In genomic region chr6:126962709-126963108, GRCm38 (mm10) we compare ENCODE assay signal across 40 mouse cellular contexts. TPM values are rescaled to one million over a fixed set of nuclear protein-coding genes. Genes with fewer than 3 reads are reported as not detected.
"Had no signal": no experiment of that assay in that cellular context is flagged by ENCODE, and none has a peak within 500 bp of the region (broad histone marks: within the 10 kb centered on the region; RNA-seq: fewer than 3 reads in every experiment).

No protein-coding gene starts in this region.

- H3K4me2 ChIP-seq: heart, embryonic 12.5 days; hindbrain, embryonic 12.5 days; hindbrain, embryonic 15.5 days; kidney, embryonic 15.5 days; limb, embryonic 13.5 days; limb, embryonic 15.5 days had no signal

- H3K4me1 ChIP-seq: hindbrain, embryonic 10.5 days; hindbrain, embryonic 12.5 days; hindbrain, embryonic 15.5 days; kidney, embryonic 15.5 days; limb, embryonic 13.5 days; limb, embryonic 15.5 days had no signal

- H3K27me3 ChIP-seq: heart, embryonic 12.5 days; hindbrain, embryonic 12.5 days; hindbrain, embryonic 15.5 days; kidney, embryonic 15.5 days; limb, embryonic 13.5 days; limb, embryonic 15.5 days had no signal

- H3K4me3 ChIP-seq: heart, embryonic 10.5 days; heart, embryonic 12.5 days; hindbrain, embryonic 10.5 days; hindbrain, embryonic 12.5 days; hindbrain, embryonic 15.5 days; kidney, embryonic 15.5 days; limb, embryonic 13.5 days; limb, embryonic 15.5 days had no signal

- H3K9ac ChIP-seq: heart, embryonic 12.5 days; hindbrain, embryonic 12.5 days; hindbrain, embryonic 15.5 days; kidney, embryonic 15.5 days; limb, embryonic 13.5 days; limb, embryonic 15.5 days; liver, embryonic 14.5 days had no signal

- DNase-seq: kidney, adult 11 months; kidney, adult 2 months; kidney, adult 9 months; kidney, postnatal 14 days; kidney, postnatal 36 days; layer of hippocampus, adult 9-11 months; layer of hippocampus, postnatal 36 days had no signal

- H3K27ac ChIP-seq: heart, embryonic 10.5 days; hindbrain, embryonic 10.5 days; hindbrain, embryonic 12.5 days; hindbrain, embryonic 15.5 days; hindbrain, postnatal 0 days; kidney, embryonic 15.5 days; kidney, postnatal 0 days; limb, embryonic 13.5 days; limb, embryonic 15.5 days; liver, embryonic 14.5 days had no signal

- H3K9me3 ChIP-seq: heart, embryonic 10.5 days; heart, embryonic 12.5 days; hindbrain, embryonic 10.5 days; hindbrain, embryonic 12.5 days; hindbrain, embryonic 15.5 days; kidney, embryonic 15.5 days; limb, embryonic 13.5 days; limb, embryonic 15.5 days had no signal

- ATAC-seq: hindbrain, postnatal 0 days; intestine, embryonic 16.5 days had no signal

RNA-seq across cellular contexts. Expression of gene Dyrk4, which starts 41.1 kb away (rescaled TPM):
- total RNA-seq: gastrocnemius, postnatal 10 days; gastrocnemius, postnatal 25 days; gastrocnemius, postnatal 4 days; granulocyte monocyte progenitor cell, adult 5-6 weeks; heart, adult 18-20 months; heart, adult 8-10 months; heart, postnatal 10 days; heart, postnatal 25 days; heart, postnatal 4 days; hindbrain, postnatal 0 days; layer of hippocampus, adult 18-20 months; liver, adult 2 months had no signal
- polyA plus RNA-seq: heart, embryonic 10.5 days; heart, embryonic 12.5 days; heart, embryonic 14.5 days; hindbrain, embryonic 15.5 days; intestine, embryonic 14.5 days; intestine, embryonic 16.5 days; kidney, adult 2 months; kidney, embryonic 15.5 days; kidney, postnatal 0 days; limb, embryonic 11.5 days; limb, embryonic 13.5 days; limb, embryonic 15.5 days; liver, adult 2 months had no signal

RNA-seq across cellular contexts. Expression of gene Fgf6, which starts 52.7 kb away (rescaled TPM):
- total RNA-seq: granulocyte monocyte progenitor cell, adult 5-6 weeks; hindbrain, postnatal 0 days; layer of hippocampus, adult 18-20 months; layer of hippocampus, adult 8-10 months; layer of hippocampus, postnatal 14 days; layer of hippocampus, postnatal 36 days; left cerebral cortex, adult 18-20 months; left cerebral cortex, postnatal 14 days; left cerebral cortex, postnatal 36 days; liver, adult 2 months had no signal
- polyA plus RNA-seq: frontal cortex, adult 2 months; hindbrain, embryonic 10.5 days; hindbrain, postnatal 0 days; intestine, embryonic 16.5 days; kidney, postnatal 0 days; large intestine, adult 2 months; liver, adult 2 months; liver, embryonic 14.5 days had no signal
